Mouse (Mus musculus) hindbrain, embryonic 15.5 days (tissue): ENCODE results near the gene Insig2. TPM values are rescaled to one million over a fixed set of nuclear protein-coding genes. Genes with fewer than 3 reads are reported as not detected.

Source experiments
- ATAC-seq: fragments of 200-750 bp; cut with Nextera tagmentation; 2 replicates; pipeline ENCODE4 v1.8.0; 2017; ENCODE audit warnings: low read depth, moderate number of reproducible peaks, moderate TSS enrichment; ENCODE audit not compliant: low FRiP score
- H3K27ac ChIP-seq: fragments of 300-500 bp; sonication (generic); replicated peaks from 2 replicates; pipeline ENCODE4 v1.5.1; 2015; ENCODE audit warnings: mild to moderate bottlenecking, inconsistent platforms
- H3K27me3 ChIP-seq: fragments of 300-500 bp; sonication (generic); 2 replicates; pipeline ENCODE4 v1.6.1; 2015; ENCODE audit warnings: control low read depth, inconsistent platforms
- H3K36me3 ChIP-seq: fragments of 300-500 bp; sonication (generic); 2 replicates; pipeline ENCODE4 v1.6.1; 2015; ENCODE audit warnings: control low read depth, inconsistent platforms
- H3K4me1 ChIP-seq: fragments of 300-500 bp; sonication (generic); replicated peaks from 2 replicates; pipeline ENCODE4 v1.6.1; 2015; ENCODE audit warnings: control low read depth, inconsistent platforms
- H3K4me2 ChIP-seq: fragments of 300-500 bp; sonication (generic); 2 replicates; pipeline ENCODE4 v1.6.1; 2015; ENCODE audit warnings: moderate library complexity, mild to moderate bottlenecking, inconsistent platforms
- H3K4me3 ChIP-seq: fragments of 300-500 bp; sonication (generic); 2 replicates; pipeline ENCODE4 v1.5.1; 2015; ENCODE audit warnings: mild to moderate bottlenecking, inconsistent platforms
- H3K9ac ChIP-seq: fragments of 300-500 bp; sonication (generic); 2 replicates; pipeline ENCODE4 v1.6.1; 2015; ENCODE audit warnings: inconsistent platforms
- H3K9me3 ChIP-seq: fragments of 300-500 bp; sonication (generic); 2 replicates; pipeline ENCODE4 v1.6.1; 2016; ENCODE audit warnings: control low read depth, inconsistent platforms
- WGBS: fragments of 180-500 bp; shearing (Covaris S2); methylation state at CpG from one replicate; pipeline ENCODE4 v1.1.7; 2015; 5-methylcytosine and 5-hydroxymethylcytosine counted together
- polyA plus RNA-seq: library from polyadenylated mRNA; unstranded; fragments of >200 nt; fragmentation: Nextera tagmentation; extraction: Ambion mirVana; gene quantifications from 2 replicates; pipeline ENCODE4 v1.2.1, GENCODE M21; 2015

Insig2 gene
- polyA plus RNA-seq, 1 experiment from 2014 or later = 47.3 TPM

GRCm38 (mm10) chr1:121314766-121315428, 17.5 kb downstream of the Insig2 start:
- no peak overlapping the region for H3K4me3 ChIP-seq
- peak overlapping the region; percentile 72 for H3K27ac ChIP-seq
- no peaks in the 10 kb centered on the region for H3K27me3 ChIP-seq
- H3K4me2 ChIP-seq = no peak overlapping the region
- no peak overlapping the region for H3K9ac ChIP-seq
- WGBS = 55% methylated on average over 3 of the region's 3 CpGs
- H3K36me3 ChIP-seq = peaks cover 19% of the 10 kb centered on the region
- no peaks in the 10 kb centered on the region for H3K9me3 ChIP-seq
- ATAC-seq = peak; percentile 81
- peaks cover 13% of the 10 kb centered on the region for H3K4me1 ChIP-seq

DNA sequence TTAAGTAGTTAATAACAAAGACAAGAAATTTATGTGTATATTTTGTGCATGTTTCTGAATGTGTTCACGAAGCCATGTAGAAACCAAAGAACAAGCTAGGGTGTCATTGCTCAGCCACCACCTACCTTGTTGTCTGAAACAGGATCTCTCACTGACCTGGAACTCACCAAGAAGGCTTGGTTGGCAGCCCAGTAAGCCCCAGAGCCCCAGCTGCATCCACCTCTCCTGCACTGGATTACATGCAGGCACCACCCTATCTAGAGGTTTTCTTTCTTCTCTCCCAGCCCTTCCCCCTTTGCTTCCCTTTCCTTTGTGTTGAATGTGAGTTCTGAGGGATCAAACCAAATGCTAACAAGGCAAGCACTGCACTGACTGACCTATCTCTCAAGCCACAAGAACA, 19.2 kb downstream of the Insig2 start:
- H3K4me3 ChIP-seq = no peak overlapping the region
- H3K4me2 ChIP-seq = no peak overlapping the region
- H3K27ac ChIP-seq = no peak overlapping the region
- no peak for ATAC-seq
- H3K36me3 ChIP-seq = peaks cover 19% of the 10 kb centered on the region
- peaks cover 13% of the 10 kb centered on the region for H3K4me1 ChIP-seq
- H3K27me3 ChIP-seq = no peaks in the 10 kb centered on the region
- no peaks in the 10 kb centered on the region for H3K9me3 ChIP-seq
- no peak overlapping the region for H3K9ac ChIP-seq
- WGBS = 100% methylated on average over 1 of the region's 1 CpGs

- no peak overlapping the region for H3K9ac ChIP-seq
- no peak overlapping the region for H3K4me3 ChIP-seq
- H3K9me3 ChIP-seq = no peaks in the 10 kb centered on the region
- 94% methylated on average over 4 of the region's 4 CpGs for WGBS
- ATAC-seq = no peak
- H3K4me1 ChIP-seq = peaks cover 13% of the 10 kb centered on the region
- H3K4me2 ChIP-seq = no peak overlapping the region
- H3K27me3 ChIP-seq = no peaks in the 10 kb centered on the region
- H3K27ac ChIP-seq = no peak overlapping the region
- peaks cover 19% of the 10 kb centered on the region for H3K36me3 ChIP-seq
These were observed 20.1 kb downstream of the Insig2 start for GRCm38 (mm10) chr1:121312326-121312725.

DNA sequence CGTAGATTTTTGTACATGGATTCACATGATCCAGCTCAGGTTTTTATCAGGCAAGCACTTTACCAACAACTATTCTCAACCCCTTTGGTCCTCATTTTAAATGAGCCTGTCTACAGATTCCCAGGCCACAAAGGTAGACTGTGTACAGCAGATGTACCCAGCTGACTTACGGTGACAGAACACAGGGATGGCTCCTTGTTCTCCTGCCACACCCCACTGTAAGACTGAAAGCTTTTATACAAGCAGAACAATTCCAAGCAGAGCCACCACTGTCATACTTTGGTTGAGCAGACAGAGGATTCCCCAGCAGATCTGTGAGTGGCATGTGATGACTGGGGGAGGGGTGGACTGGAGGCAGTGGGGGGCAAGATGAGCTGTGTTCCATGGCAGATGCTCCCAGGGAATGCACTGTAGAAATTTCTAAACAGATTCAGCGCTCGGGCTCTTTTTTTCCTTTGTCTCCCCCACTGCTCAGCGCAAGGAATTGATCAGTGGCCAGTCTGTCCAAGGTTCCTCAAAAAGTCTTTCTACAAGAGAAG, 35.6 kb downstream of the Insig2 start:
- no peak overlapping the region for H3K4me2 ChIP-seq
- no peak overlapping the region for H3K9ac ChIP-seq
- H3K4me1 ChIP-seq = no peaks in the 10 kb centered on the region
- no peak overlapping the region for H3K27ac ChIP-seq
- H3K27me3 ChIP-seq = no peaks in the 10 kb centered on the region
- WGBS = 63% methylated on average over 5 of the region's 5 CpGs
- H3K9me3 ChIP-seq = no peaks in the 10 kb centered on the region
- no peak; the same call in 1 of the 2 replicates for ATAC-seq
- peaks cover 6% of the 10 kb centered on the region; the same call in 1 of the 2 replicates for H3K36me3 ChIP-seq
- no peak overlapping the region for H3K4me3 ChIP-seq

- Histone ChIP-seq H3K4me1 (no peaks in the 10 kb centered on the region), H3K9ac (no peak overlapping the region), H3K36me3 (no peaks in the 10 kb centered on the region), H3K27ac (no peak overlapping the region), H3K9me3 (no peaks in the 10 kb centered on the region), H3K4me3 (no peak overlapping the region), H3K27me3 (no peaks in the 10 kb centered on the region), H3K4me2 (no peak overlapping the region)
- WGBS = 67% methylated on average over 3 of the region's 3 CpGs
- no peak for ATAC-seq
These were observed 38.8 kb downstream of the Insig2 start for GRCm38 (mm10) chr1:121293571-121293970.

DNA sequence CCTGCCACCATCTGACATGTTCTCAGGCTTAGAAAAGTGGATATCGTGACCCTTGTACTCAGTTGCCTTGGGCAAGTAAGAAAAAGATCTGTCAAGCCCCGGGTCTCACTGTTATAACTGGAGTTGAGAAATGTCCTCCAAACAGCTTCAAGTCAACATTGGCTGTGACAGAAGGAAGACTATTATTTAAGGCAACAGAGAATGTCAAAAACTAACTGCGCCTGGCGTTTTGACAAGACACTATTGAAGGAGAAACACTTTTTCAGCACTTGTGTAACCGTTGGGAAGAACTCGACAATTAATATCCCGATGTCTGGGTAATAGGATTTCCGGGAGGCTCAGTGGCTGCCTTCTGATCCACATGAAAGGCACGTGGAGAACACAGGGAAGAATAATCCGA, 41.5 kb downstream of the Insig2 start:
- H3K27ac ChIP-seq = no peak overlapping the region
- H3K9ac ChIP-seq = no peak overlapping the region
- no peak overlapping the region for H3K4me3 ChIP-seq
- no peaks in the 10 kb centered on the region for H3K9me3 ChIP-seq
- H3K4me2 ChIP-seq = no peak overlapping the region
- ATAC-seq = no peak
- no peaks in the 10 kb centered on the region for H3K36me3 ChIP-seq
- no peaks in the 10 kb centered on the region for H3K27me3 ChIP-seq
- no peaks in the 10 kb centered on the region for H3K4me1 ChIP-seq
- whole genome bisulfite sequencing = 82% methylated on average over 10 of the region's 10 CpGs

DNA sequence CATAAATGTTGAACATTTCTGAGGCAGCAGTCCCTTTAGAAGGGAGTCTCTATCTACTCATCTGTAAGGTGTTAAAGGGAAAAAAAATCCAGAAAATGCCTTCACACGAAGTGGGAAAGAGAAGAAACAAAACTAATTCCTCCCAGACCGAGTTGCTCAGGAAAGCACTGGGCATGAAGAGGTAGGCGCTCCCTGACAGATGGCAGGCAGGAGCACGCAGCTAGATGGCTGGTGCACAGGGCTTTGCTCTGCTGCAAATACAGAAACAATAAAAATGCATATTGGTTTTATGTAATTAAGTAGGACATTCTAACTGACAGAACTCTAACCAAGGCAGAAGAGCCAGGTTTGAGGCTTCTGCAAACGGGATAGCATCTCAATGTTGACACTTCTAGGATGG, 42.0 kb downstream of the Insig2 start:
- no peaks in the 10 kb centered on the region for H3K27me3 ChIP-seq
- ATAC-seq = no peak
- no peak overlapping the region for H3K4me2 ChIP-seq
- no peaks in the 10 kb centered on the region for H3K4me1 ChIP-seq
- no peaks in the 10 kb centered on the region for H3K9me3 ChIP-seq
- no peak overlapping the region for H3K4me3 ChIP-seq
- no peak overlapping the region for H3K27ac ChIP-seq
- WGBS = 63% methylated on average over 5 of the region's 5 CpGs
- no peak overlapping the region for H3K9ac ChIP-seq
- no peaks in the 10 kb centered on the region for H3K36me3 ChIP-seq

GRCm38 (mm10) chr1:121284197-121284596, 48.2 kb downstream of the Insig2 start:
- no peaks in the 10 kb centered on the region for H3K9me3 ChIP-seq
- no peak for ATAC-seq
- no peaks in the 10 kb centered on the region for H3K4me1 ChIP-seq
- H3K27me3 ChIP-seq = no peaks in the 10 kb centered on the region
- H3K36me3 ChIP-seq = no peaks in the 10 kb centered on the region
- no peak overlapping the region for H3K4me3 ChIP-seq
- no peak overlapping the region for H3K9ac ChIP-seq
- WGBS = 92% methylated on average over 2 of the region's 2 CpGs
- H3K4me2 ChIP-seq = no peak overlapping the region
- no peak overlapping the region for H3K27ac ChIP-seq

DNA sequence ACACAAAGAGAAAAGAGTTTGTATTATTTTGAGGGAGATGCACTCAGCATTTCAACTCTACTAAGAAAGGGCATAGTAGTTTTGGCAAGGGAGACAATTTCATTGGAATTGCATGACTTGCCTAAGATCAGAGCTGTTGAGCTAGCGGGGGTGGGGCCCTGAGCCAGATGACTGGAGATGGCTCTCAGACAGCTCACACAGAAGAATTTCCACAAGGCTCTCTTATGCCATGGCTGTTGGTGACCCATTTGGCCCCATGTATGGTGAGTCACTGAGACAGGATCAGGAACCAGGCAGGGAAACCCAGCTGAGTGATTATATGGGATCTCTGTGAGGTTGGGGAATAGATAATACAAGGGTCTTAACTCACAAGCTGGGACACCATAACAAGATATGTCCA, 51.9 kb downstream of the Insig2 start:
- Histone ChIP-seq H3K27ac (no peak overlapping the region), H3K4me1 (0 out of 2 replicates have a peak, but pooled peaks cover 4% of the 10 kb centered on the region), H3K9me3 (no peaks in the 10 kb centered on the region), H3K9ac (no peak overlapping the region), H3K36me3 (no peaks in the 10 kb centered on the region), H3K4me3 (no peak overlapping the region), H3K4me2 (no peak overlapping the region), H3K27me3 (no peaks in the 10 kb centered on the region)
- WGBS = 82% methylated on average over 1 of the region's 1 CpGs
- no peak for ATAC-seq

- ATAC-seq = no peak
- H3K9ac ChIP-seq = no peak overlapping the region
- WGBS = 77% methylated on average over 3 of the region's 3 CpGs
- H3K4me3 ChIP-seq = no peak overlapping the region
- no peak overlapping the region for H3K27ac ChIP-seq
- H3K27me3 ChIP-seq = no peaks in the 10 kb centered on the region
- no peak overlapping the region for H3K4me2 ChIP-seq
- 0 out of 2 replicates have a peak, but pooled peaks cover 4% of the 10 kb centered on the region for H3K4me1 ChIP-seq
- H3K36me3 ChIP-seq = no peaks in the 10 kb centered on the region
- H3K9me3 ChIP-seq = no peaks in the 10 kb centered on the region
These were observed 54.0 kb downstream of the Insig2 start for GRCm38 (mm10) chr1:121278370-121278769.

GRCm38 (mm10) chr1:121277466-121277865, 54.9 kb downstream of the Insig2 start:
- 0 out of 2 replicates have a peak, but pooled peaks cover 4% of the 10 kb centered on the region for H3K4me1 ChIP-seq
- H3K4me2 ChIP-seq = no peak overlapping the region
- H3K27ac ChIP-seq = no peak overlapping the region
- H3K9ac ChIP-seq = no peak overlapping the region
- WGBS = 89% methylated on average over 4 of the region's 4 CpGs
- H3K4me3 ChIP-seq = no peak overlapping the region
- no peaks in the 10 kb centered on the region for H3K36me3 ChIP-seq
- H3K9me3 ChIP-seq = no peaks in the 10 kb centered on the region
- no peaks in the 10 kb centered on the region for H3K27me3 ChIP-seq
- ATAC-seq = no peak

- ATAC-seq = no peak
- H3K4me1 ChIP-seq = 0 out of 2 replicates have a peak, but pooled peaks cover 4% of the 10 kb centered on the region
- no peak overlapping the region for H3K4me3 ChIP-seq
- no peak overlapping the region for H3K4me2 ChIP-seq
- no peaks in the 10 kb centered on the region for H3K27me3 ChIP-seq
- H3K27ac ChIP-seq = no peak overlapping the region
- no peaks in the 10 kb centered on the region for H3K9me3 ChIP-seq
- H3K36me3 ChIP-seq = no peaks in the 10 kb centered on the region
- 60% methylated on average over 3 of the region's 3 CpGs for WGBS
- no peak overlapping the region for H3K9ac ChIP-seq
These were observed 56.4 kb downstream of the Insig2 start for GRCm38 (mm10) chr1:121275961-121276506.
